Mouse (Mus musculus) intestine, postnatal 0 days (tissue): Measurements from ENCODE around the gene 6030445D17Rik. TPM values are rescaled to one million over a fixed set of nuclear protein-coding genes. Genes with fewer than 3 reads are reported as not detected.
A peak's percentile ranks its signal among the peaks of the same experiment; 100 is the strongest.

Source experiments
- ATAC-seq: fragments of 200-750 bp; cut with Nextera tagmentation; 2 replicates; pipeline ENCODE4 v1.8.0; 2017; ENCODE audit warnings: mild to moderate bottlenecking, moderate TSS enrichment, moderate library complexity
- H3K27ac ChIP-seq: fragments of 300-500 bp; sonication (generic); 2 replicates; pipeline ENCODE4 v1.5.1; 2014; ENCODE audit warnings: mild to moderate bottlenecking, low read depth, low read length, moderate library complexity
- H3K27me3 ChIP-seq: fragments of 300-500 bp; sonication (generic); replicated peaks from 2 replicates; pipeline ENCODE4 v1.6.1; 2014; ENCODE audit warnings: low read length, mixed read lengths; ENCODE audit not compliant: control insufficient read depth, insufficient read depth
- H3K36me3 ChIP-seq: fragments of 300-500 bp; sonication (generic); 2 replicates; pipeline ENCODE4 v1.6.1; 2014; ENCODE audit warnings: mild to moderate bottlenecking, moderate library complexity; ENCODE audit not compliant: control insufficient read depth, insufficient read depth
- H3K4me1 ChIP-seq: fragments of 300-500 bp; sonication (generic); replicated peaks from 2 replicates; pipeline ENCODE4 v1.6.1; 2014; ENCODE audit warnings: antibody characterized with exemption, low read length, mixed read lengths; ENCODE audit not compliant: control insufficient read depth, insufficient read depth
- H3K4me2 ChIP-seq: fragments of 300-500 bp; sonication (generic); replicated peaks from 2 replicates; pipeline ENCODE4 v1.6.1; 2014; ENCODE audit warnings: low read depth, mild to moderate bottlenecking, moderate library complexity
- H3K4me3 ChIP-seq: fragments of 300-500 bp; sonication (generic); 2 replicates; pipeline ENCODE4 v1.5.1; 2014; ENCODE audit warnings: low read depth, low read length
- H3K9ac ChIP-seq: fragments of 300-500 bp; sonication (generic); 2 replicates; pipeline ENCODE4 v1.6.1; 2014; ENCODE audit warnings: mild to moderate bottlenecking, low read depth, low read length
- H3K9me3 ChIP-seq: fragments of 300-500 bp; sonication (generic); 2 replicates; pipeline ENCODE4 v1.6.1; 2016; ENCODE audit warnings: mixed run types; ENCODE audit not compliant: control insufficient read depth
- CTCF ChIP-seq: sonication (generic); IDR thresholded peaks from 2 replicates; pipeline ENCODE4 v1.5.1; 2016; ENCODE audit warnings: low read depth, mild to moderate bottlenecking, control low read depth, antibody characterized with exemption, moderate library complexity
- WGBS: fragments of 180-500 bp; shearing (Covaris S2); extraction: QIAGEN DNeasy Blood & Tissue Kit; methylation state at CpG from one replicate; pipeline ENCODE4 v1.1.7; 2014; 5-methylcytosine and 5-hydroxymethylcytosine counted together
- polyA plus RNA-seq: library from polyadenylated mRNA; unstranded; fragments of >200 nt; fragmentation: Nextera tagmentation; extraction: Ambion mirVana; gene quantifications from 2 replicates; pipeline ENCODE4 v1.2.1, GENCODE M21; 2015

6030445D17Rik gene
- polyA plus RNA-seq, 1 experiment from 2014 or later: 0.50 TPM

DNA sequence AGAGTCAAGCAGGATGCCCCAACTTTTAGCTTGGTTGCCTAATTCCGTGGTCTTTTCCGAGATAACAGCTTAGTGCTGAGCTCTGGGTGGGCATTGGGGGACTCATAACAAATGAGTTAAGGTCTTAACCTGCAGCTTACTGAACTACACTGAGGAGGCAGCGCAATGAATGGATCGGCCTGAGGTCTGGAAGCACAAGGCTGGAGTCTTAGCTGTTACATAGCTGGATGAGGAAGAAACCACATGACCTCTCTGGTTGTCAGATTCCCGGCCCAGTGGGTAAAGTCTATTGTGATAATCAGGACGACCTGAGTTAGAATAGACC, 327 bp upstream of the 6030445D17Rik start:
- H3K4me2 ChIP-seq: peak overlapping the region; percentile 84
- H3K9ac ChIP-seq: no peak overlapping the region

DNA sequence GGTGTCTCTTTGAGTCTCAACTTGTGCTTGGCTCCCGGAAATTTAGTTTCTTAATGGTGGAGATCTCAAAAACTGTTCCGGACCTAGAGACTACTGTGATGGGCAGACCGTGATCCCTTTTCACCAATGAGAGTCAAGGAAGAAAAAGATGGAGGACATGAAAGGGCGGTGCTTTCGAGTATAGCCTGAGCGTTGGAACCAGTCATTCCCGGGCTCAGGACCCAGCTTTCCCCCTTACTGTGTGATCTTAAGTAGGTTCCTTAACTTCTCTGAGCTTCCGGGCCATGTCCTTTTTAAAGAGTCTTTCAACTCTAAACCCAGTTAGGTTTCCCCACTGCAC, 759 bp downstream of the 6030445D17Rik start:
- TF ChIP-seq CTCF: no peak
- H3K9me3 ChIP-seq: no peaks in the 10 kb centered on the region
- H3K4me3 ChIP-seq: peak overlapping the region; percentile 69
- WGBS: 7% methylated on average over 8 of the region's 8 CpGs
- peak overlapping the region; percentile 84 for H3K27ac ChIP-seq
- ATAC-seq: no peak
- H3K4me2 ChIP-seq: peak overlapping the region; percentile 84
- no peaks in the 10 kb centered on the region for H3K27me3 ChIP-seq
- no peaks in the 10 kb centered on the region for H3K36me3 ChIP-seq
- peaks cover 9% of the 10 kb centered on the region; the same call in 1 of the 2 replicates for H3K4me1 ChIP-seq
- peak overlapping the region; percentile 65 for H3K9ac ChIP-seq

More for the DNA sequence above, 327 bp upstream of the 6030445D17Rik start:
- H3K36me3 ChIP-seq: no peaks in the 10 kb centered on the region
- H3K27ac ChIP-seq: peak overlapping the region; percentile 84
- no peaks in the 10 kb centered on the region for H3K9me3 ChIP-seq
- no peak for ATAC-seq
- H3K4me1 ChIP-seq: peaks cover 9% of the 10 kb centered on the region; the same call in 1 of the 2 replicates
- H3K4me3 ChIP-seq: peak overlapping the region; percentile 69
- no peaks in the 10 kb centered on the region for H3K27me3 ChIP-seq
- no peak for TF ChIP-seq CTCF
- WGBS: 26% methylated on average over 6 of the region's 6 CpGs

GRCm38 (mm10) chr4:136463436-136463835, 1.4 kb downstream of the 6030445D17Rik start:
- Histone ChIP-seq H3K27ac (peak overlapping the region; percentile 84; the same call in 1 of the 2 replicates), H3K9me3 (no peaks in the 10 kb centered on the region), H3K4me1 (peaks cover 9% of the 10 kb centered on the region; the same call in 1 of the 2 replicates), H3K36me3 (no peaks in the 10 kb centered on the region), H3K4me3 (peak overlapping the region; percentile 69), H3K9ac (no peak overlapping the region), H3K4me2 (peak overlapping the region; percentile 84), H3K27me3 (no peaks in the 10 kb centered on the region)
- WGBS: 55% methylated on average over 9 of the region's 9 CpGs
- ATAC-seq: no peak
- no peak for TF ChIP-seq CTCF

GRCm38 (mm10) chr4:136466226-136466625, 4.2 kb downstream of the 6030445D17Rik start:
- H3K9ac ChIP-seq: no peak overlapping the region

GRCm38 (mm10) chr4:136468553-136469327, 6.7 kb downstream of the 6030445D17Rik start:
- no peaks in the 10 kb centered on the region for H3K9me3 ChIP-seq
- ATAC-seq: peak; percentile 73
- H3K4me2 ChIP-seq: peak overlapping the region; percentile 81
- no peak for TF ChIP-seq CTCF
- H3K4me1 ChIP-seq: peaks cover 15% of the 10 kb centered on the region
- H3K27ac ChIP-seq: peak overlapping the region; percentile 99
- H3K27me3 ChIP-seq: no peaks in the 10 kb centered on the region
- H3K9ac ChIP-seq: no peak overlapping the region
- no peaks in the 10 kb centered on the region for H3K36me3 ChIP-seq
- 46% methylated on average over 14 of the region's 14 CpGs for WGBS
- H3K4me3 ChIP-seq: peak overlapping the region; percentile 83; the same call in 1 of the 2 replicates

More at GRCm38 (mm10) chr4:136466226-136466625, 4.2 kb downstream of the 6030445D17Rik start:
- no peaks in the 10 kb centered on the region for H3K36me3 ChIP-seq
- H3K9me3 ChIP-seq: no peaks in the 10 kb centered on the region
- no peaks in the 10 kb centered on the region for H3K27me3 ChIP-seq
- no peak for TF ChIP-seq CTCF
- H3K4me3 ChIP-seq: no peak overlapping the region
- no peak overlapping the region for H3K4me2 ChIP-seq
- WGBS: 45% methylated on average over 4 of the region's 4 CpGs
- no peak overlapping the region; the same call in 1 of the 2 replicates for H3K27ac ChIP-seq
- H3K4me1 ChIP-seq: peaks cover 16% of the 10 kb centered on the region
- ATAC-seq: no peak

- Histone ChIP-seq H3K9ac (peak within 1 kb of the TSS; percentile 98), H3K27ac (peak within 1 kb of the TSS; percentile 99), H3K36me3 (no peaks in the 10 kb centered on the region), H3K4me3 (peak within 1 kb of the TSS; percentile 83), H3K27me3 (no peaks in the 10 kb centered on the region), H3K9me3 (no peaks in the 10 kb centered on the region), H3K4me2 (peak within 1 kb of the TSS; percentile 81), H3K4me1 (peaks cover 8% of the 10 kb centered on the region)
- peak; percentile 85 for ATAC-seq
- WGBS: under 1% methylated on average over 35 of the region's 36 CpGs
- peak; percentile 1; the same call in 1 of the 2 replicates for TF ChIP-seq CTCF
Measured at GRCm38 (mm10) chr4:136469371-136469903, 7.4 kb downstream of the 6030445D17Rik start, which contains the start of gene Luzp1. Gene Luzp1 (plus strand): TSS chr4:136469761.
